Mouse (Mus musculus) lung, embryonic 15.5 days (tissue): ENCODE results near the gene Hnrnpc. TPM values are rescaled to one million over a fixed set of nuclear protein-coding genes. Genes with fewer than 3 reads are reported as not detected.

Experiments
- polyA plus RNA-seq: library from polyadenylated mRNA; unstranded; fragments of >200 nt; fragmentation: Nextera tagmentation; extraction: Ambion mirVana; gene quantifications from 2 replicates; pipeline ENCODE4 v1.2.1, GENCODE M21; 2015

The Hnrnpc gene
- polyA plus RNA-seq, 1 experiment from 2014 or later, result 645 TPM

Other genes starting within 250 kb of the Hnrnpc start
- gene Mettl17, start 219.2 kb downstream of the Hnrnpc start, polyA plus RNA-seq, result 40.0 and 40.1 TPM in 2 replicates
- gene Slc39a2, start 211.1 kb downstream of the Hnrnpc start, polyA plus RNA-seq, result 0.34 and 0.38 TPM in 2 replicates
- gene Ndrg2, start 189.9 kb downstream of the Hnrnpc start, polyA plus RNA-seq, result 60.6 and 63.7 TPM in 2 replicates
- not detected in 2 replicates for gene Tppp2, start 185.6 kb downstream of the Hnrnpc start, polyA plus RNA-seq
- not detected in 2 replicates for gene Rnase13, start 181.3 kb downstream of the Hnrnpc start, polyA plus RNA-seq
- gene Arhgef40, start 119.3 kb downstream of the Hnrnpc start, polyA plus RNA-seq, result 105 TPM in 2 replicates
- gene Tmem253, start 88.4 kb downstream of the Hnrnpc start, polyA plus RNA-seq, result 0.26 and 0.57 TPM in 2 replicates
- gene Zfp219, start 83.3 kb downstream of the Hnrnpc start, polyA plus RNA-seq, result 25.7 and 26.3 TPM in 2 replicates
- gene Olfr221, start 61.6 kb downstream of the Hnrnpc start, polyA plus RNA-seq, result not detected in 2 replicates
- gene Rpgrip1, start 6.7 kb upstream of the Hnrnpc start, polyA plus RNA-seq, result 61.8 and 72.8 TPM in 2 replicates
- 62.4 and 64.6 TPM in 2 replicates for gene Supt16, start 93.4 kb upstream of the Hnrnpc start, polyA plus RNA-seq
- gene Chd8, start 153.8 kb upstream of the Hnrnpc start, polyA plus RNA-seq, result 31.4 and 33.3 TPM in 2 replicates
- gene Tox4, start 175.1 kb upstream of the Hnrnpc start, polyA plus RNA-seq, result 40.5 and 44.7 TPM in 2 replicates
- gene Rab2b, start 175.5 kb upstream of the Hnrnpc start, polyA plus RNA-seq, result 16.7 and 16.8 TPM in 2 replicates
- 47.0 and 47.1 TPM in 2 replicates for gene Mettl3, start 201.1 kb upstream of the Hnrnpc start, polyA plus RNA-seq
- 16.2 and 16.9 TPM in 2 replicates for gene Sall2, start 224.7 kb upstream of the Hnrnpc start, polyA plus RNA-seq